Mouse (Mus musculus): ENCODE measurements at regions not wholly inside any gene's neighbourhood (a gene's known extent, or its start where the extent isn't known, plus 50 kb on each side); places are given as distances from the start of the nearest gene placed in this dataset.

- no peak for DNase-seq (ENCODE audit: low spot score in 2 of 2)
Observed at GRCm38 (mm10) chr17:64492614-64493269, 107.8 kb upstream of the Man2a1 start.

DNA sequence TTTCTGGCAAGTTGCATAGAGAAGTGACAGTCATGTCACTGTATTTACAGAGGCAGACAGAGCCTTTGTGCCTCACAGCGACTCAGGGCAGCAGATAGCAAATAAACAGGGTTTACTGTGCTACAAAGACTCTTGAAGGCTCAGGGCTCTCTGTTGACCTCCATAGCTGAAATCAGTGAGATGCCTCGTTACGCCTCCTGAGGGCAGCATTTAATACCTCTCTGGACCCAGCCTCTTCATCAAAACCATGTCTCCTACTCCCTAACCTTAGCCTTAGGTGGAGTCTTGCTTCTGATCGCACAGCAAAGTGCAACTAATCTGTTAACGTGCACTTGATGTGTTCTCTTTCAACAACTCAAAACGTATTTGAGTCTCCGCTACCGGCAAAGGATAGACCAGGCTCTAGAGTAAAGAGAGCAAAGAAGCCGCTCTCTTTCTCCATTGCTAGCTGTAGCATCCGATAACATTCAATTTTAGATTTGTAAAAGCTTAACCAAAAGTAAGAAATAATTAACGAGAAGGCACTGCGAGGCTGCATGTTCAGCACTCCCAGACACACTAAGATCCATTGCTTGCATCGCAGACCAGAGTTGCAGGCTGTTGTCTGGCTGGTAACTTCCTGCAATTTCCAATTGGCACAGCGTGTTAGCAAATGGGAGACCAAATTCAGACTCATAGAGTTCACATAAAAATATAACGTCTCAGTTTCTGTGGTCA lies 101.1 kb upstream of the Man2a1 start:
- no peak for DNase-seq (ENCODE audit: low spot score in 2 of 2)

DNA sequence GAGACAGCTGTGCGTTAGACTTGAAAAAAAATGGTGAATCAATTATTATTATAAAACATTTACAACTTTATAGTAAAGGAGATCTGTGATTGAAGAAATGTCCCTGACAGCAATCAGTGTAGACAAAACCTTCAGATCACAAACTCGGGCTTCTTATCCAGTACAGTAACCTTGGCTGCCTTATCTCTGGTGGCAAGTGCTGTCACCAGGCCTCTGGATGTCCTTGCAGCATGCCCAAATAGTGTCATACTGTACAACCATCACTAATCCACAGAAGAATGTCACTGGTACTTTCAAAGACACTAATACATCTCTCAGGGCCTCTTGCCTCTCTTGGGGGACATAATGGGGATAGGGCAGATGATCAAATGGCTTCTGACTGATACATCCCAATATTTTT lies 98.2 kb upstream of the Man2a1 start:
- DNase-seq (ENCODE audit: low spot score in 2 of 2), result no peak

DNA sequence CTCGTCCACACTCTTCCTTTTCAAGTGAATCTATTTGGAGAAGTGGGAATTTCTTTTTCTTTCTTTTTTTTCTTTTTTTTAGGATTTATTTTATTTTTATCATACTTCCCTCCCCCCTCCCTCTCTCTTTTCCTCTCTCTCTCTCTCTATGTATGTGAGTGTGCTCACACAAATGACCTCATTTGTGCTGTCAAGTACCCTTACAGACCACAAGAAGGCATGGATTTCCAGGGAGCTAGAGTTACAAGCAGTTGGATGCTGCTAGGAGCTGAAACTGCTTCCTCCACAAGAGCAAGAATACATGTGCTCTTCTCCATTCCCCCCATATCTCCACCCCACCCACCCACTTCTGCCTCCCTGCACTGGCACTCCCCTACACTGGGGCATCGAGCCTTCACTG lies 94.6 kb upstream of the Man2a1 start:
- no peak for DNase-seq (ENCODE audit: low spot score in 2 of 2)

- DNase-seq (ENCODE audit: low spot score in 2 of 2), result no peak
Observed at GRCm38 (mm10) chr17:64511139-64511779, 89.3 kb upstream of the Man2a1 start.

- no peak for DNase-seq (ENCODE audit: low spot score in 2 of 2)
Observed at GRCm38 (mm10) chr17:64522213-64522612, 78.3 kb upstream of the Man2a1 start.

GRCm38 (mm10) chr17:64523899-64524298 lies 76.6 kb upstream of the Man2a1 start:
- no peak for DNase-seq (ENCODE audit: low spot score in 2 of 2)

GRCm38 (mm10) chr17:64527817-64528216 lies 72.7 kb upstream of the Man2a1 start:
- no peak for DNase-seq (ENCODE audit: low spot score in 2 of 2)

DNA sequence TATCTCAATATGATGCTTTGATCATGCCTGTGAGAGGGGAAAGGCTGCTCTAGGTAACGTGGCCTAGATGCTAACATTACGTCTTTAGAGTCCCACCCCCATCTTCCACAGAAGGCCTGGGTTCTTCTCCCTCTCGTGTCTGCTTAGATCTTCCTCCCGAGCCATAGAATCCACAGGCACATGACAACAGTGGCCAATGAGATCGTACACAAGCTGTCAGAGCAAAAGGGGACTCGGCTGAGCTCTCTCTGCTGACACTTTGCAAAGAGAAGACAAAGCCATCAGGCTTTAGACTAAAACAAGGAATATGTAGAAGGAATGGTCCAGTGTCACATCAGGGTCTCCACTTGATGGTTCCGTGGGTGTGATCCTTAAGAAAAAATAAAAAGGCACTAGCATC lies 72.1 kb upstream of the Man2a1 start:
- DNase-seq (ENCODE audit: low spot score in 2 of 2), result no peak

DNA sequence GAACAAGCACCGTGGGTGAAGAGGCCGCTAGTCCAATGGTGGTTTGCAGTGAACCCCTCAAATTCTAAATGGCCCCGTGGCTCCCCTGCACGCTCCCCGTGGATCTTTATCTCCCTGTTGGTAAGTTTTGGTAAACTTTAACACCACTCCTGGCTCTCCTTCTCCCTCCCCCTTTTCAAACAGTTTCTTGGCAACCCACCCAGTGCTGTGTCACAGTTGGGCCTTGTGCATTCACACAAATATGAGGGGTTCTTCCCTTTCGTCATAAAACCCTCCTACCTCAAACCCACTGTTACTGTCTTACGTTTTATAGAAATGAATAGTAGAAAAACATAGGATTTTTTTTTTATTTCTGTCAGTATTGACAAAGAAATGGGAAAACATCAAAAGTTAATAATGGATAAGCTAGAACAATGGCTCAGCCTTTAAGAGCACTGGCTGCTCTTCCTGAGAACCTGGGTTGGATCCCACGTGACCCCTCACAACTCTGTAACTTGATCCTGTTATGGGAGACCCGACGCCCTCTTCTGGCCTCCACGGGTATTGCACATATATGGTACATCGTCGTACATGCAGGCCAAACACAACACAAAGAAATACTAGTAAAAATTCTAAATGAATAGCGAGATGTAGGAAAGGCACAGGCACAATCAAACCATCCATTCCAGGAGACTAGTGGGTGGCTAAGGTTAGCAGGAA lies 71.1 kb upstream of the Man2a1 start:
- DNase-seq (ENCODE audit: low spot score in 2 of 2), result no peak

DNA sequence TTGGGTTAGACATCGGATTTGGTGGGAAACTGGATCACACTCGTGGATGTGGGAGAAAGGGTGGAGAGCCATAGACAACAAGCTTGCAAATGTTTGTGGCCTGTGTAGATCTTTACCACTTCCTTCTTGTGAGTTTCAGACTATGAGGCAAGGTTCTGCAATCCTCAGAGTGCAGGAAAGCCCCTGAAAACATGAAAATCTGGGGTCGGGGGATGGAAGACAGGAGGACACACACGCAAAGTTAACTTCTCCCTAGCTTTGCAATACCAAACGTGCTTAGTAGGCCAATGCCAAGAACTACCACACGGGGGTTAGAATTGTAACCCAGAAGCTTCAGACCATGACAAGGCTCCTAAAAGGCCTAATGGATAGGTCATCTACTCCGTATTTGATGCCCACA lies 69.4 kb upstream of the Man2a1 start:
- no peak for DNase-seq (ENCODE audit: low spot score in 2 of 2)

DNA sequence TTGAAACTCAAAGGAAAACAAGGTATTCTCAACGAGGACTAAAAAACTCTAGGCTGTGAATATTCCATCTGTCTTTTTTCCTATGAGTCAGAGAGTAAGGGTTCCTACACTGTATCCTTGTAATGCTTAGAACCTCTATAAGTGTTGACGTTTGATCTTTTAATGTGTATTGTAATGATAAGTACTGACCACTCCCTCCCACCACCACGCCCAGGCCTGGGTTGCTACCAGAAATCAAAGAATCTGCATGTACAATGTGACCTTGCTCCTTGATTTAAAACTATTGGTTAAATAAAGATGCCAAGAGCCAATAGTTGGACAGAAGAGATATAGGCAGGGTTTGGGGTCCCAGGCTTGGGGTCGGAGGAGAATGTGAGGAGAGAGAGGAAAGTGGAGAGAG lies 66.2 kb upstream of the Man2a1 start:
- DNase-seq (ENCODE audit: low spot score in 2 of 2), result no peak

- DNase-seq (ENCODE audit: low spot score in 2 of 2), result no peak
Observed at GRCm38 (mm10) chr17:64538520-64538953, 62.0 kb upstream of the Man2a1 start.

- no peak for DNase-seq (ENCODE audit: low spot score in 2 of 2)
Observed at GRCm38 (mm10) chr17:64540411-64540810, 60.1 kb upstream of the Man2a1 start.

DNA sequence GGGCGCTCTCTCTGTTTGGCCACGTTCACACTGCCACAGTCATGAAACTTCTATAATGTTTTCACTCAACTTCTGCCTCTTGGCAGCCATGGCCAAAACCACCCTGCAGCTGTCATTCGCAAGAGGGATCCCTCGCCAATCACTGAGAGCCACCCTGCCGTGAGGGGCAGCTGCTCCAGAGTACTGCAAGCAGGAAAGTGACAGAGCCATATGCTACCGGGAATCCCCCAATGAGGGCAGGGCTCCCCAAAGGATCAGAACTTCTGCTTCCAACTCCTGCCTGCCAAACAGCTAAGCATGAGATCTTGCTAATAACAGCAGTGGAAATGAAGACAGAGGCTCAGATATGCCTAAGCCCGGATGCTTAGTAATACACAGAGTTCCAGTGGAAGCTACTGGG lies 52.0 kb upstream of the Man2a1 start:
- no peak for DNase-seq (ENCODE audit: low spot score in 2 of 2)

DNA sequence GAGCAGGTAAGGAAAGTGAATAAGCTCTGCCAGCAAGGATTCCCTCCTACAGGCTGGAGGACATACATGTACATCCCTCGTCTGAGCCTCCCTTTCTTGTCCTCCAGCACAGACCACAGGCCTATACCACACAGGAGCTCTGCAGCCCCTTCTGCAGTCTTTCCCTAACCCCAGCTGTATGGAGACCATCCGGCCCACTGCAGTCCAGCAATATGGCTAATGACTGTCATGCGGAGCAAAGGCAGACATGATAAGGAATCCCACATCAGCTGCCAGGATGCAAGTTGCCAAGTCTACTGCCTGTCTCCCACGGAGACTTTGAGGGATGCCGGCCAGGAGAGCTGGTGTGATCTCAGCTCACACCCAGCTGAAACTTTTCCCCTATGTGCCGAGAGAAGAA lies 50.5 kb upstream of the Man2a1 start:
- DNase-seq (ENCODE audit: low spot score in 2 of 2), result no peak

Measured in right cerebral cortex, postnatal 36 days (tissue).